Mouse (Mus musculus) megakaryocyte, embryonic 14.5 days (primary cell): ENCODE measurements around the gene Hmgcll1.

Source experiments
- FLI1 ChIP-seq: IDR thresholded peaks from 2 replicates; pipeline ENCODE4 v1.6.1; 2012; ENCODE audit warnings: low read length, inconsistent platforms, mixed read lengths
- GATA1 ChIP-seq: IDR thresholded peaks from 3 replicates; pipeline ENCODE4 v1.6.1; 2012; ENCODE audit warnings: mixed read lengths, low read length, inconsistent platforms, borderline replicate concordance

- no peak for TF ChIP-seq GATA1
- TF ChIP-seq FLI1, result no peak
Measured at GRCm38 (mm10) chr9:76179221-76179620, 164.6 kb downstream of the Hmgcll1 start.
